Mouse (Mus musculus): ENCODE data around the gene Hopx. TPM values are rescaled to one million over a fixed set of nuclear protein-coding genes. Genes with fewer than 3 reads are reported as not detected.

Gene Hopx
- total RNA-seq (2021) = 100 to 1,000 TPM; 496 to 513 TPM
- long read RNA-seq, experiment 1, transcript Hopx-202 (3 exons, 1,113 nt) = major isoform, 463 of 863 reads
- long read RNA-seq, experiment 1, transcript Hopx-203 (2 exons, 1,217 nt) = minor isoform, 52 of 863 reads
- long read RNA-seq, experiment 1, transcript Hopx-201 (3 exons, 1,261 nt) = minor isoform, 325 of 863 reads
- long read RNA-seq, experiment 1, partial matches to known transcripts = 0 of 863 reads
- long read RNA-seq, experiment 1, other reads (novel, unspliced or antisense) = 23 of 863 reads
- long read RNA-seq, experiment 2, transcript Hopx-201 (3 exons, 1,261 nt) = minor isoform, 253 of 656 reads
- long read RNA-seq, experiment 2, transcript Hopx-203 (2 exons, 1,217 nt) = minor isoform, 32 of 656 reads
- long read RNA-seq, experiment 2, transcript Hopx-202 (3 exons, 1,113 nt) = major isoform, 352 of 656 reads
- long read RNA-seq, experiment 2, partial matches to known transcripts = 0 of 656 reads
- long read RNA-seq, experiment 2, other reads (novel, unspliced or antisense) = 19 of 656 reads

GRCm38 (mm10) chr5:77114817-77115731, at the start of gene Hopx:
Gene Hopx, minus strand, starts transcription at chr5:77115121.
- intact Hi-C loops (cut with DNase I) = no loop called here
- DNase-seq = peak; percentile 87

DNA sequence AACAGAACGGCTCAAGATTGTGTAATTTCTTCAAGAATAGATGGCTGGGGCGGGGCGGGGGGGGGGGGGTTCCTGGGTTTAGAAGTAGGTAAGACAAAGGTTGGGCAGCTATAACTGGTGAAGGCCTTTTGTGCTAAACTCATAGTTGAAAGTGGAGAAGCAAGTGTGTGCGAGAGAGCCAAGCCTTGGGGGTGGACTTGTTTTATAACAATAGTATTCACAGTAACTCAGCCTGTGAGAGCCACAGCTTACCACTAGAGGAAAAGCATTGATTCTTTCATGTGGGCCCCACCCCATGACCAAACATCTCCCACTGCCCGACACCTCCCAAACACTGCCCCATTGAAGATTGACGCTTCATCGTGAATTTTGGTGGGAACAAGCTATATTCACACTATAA, 48.7 kb upstream of the Hopx start:
- intact Hi-C loops (cut with DNase I) = no loop called here
- no peak for DNase-seq

- intact Hi-C loops (cut with DNase I) = no loop called here
These were observed 47.6 kb upstream of the Hopx start for GRCm38 (mm10) chr5:77162566-77162965.

DNA sequence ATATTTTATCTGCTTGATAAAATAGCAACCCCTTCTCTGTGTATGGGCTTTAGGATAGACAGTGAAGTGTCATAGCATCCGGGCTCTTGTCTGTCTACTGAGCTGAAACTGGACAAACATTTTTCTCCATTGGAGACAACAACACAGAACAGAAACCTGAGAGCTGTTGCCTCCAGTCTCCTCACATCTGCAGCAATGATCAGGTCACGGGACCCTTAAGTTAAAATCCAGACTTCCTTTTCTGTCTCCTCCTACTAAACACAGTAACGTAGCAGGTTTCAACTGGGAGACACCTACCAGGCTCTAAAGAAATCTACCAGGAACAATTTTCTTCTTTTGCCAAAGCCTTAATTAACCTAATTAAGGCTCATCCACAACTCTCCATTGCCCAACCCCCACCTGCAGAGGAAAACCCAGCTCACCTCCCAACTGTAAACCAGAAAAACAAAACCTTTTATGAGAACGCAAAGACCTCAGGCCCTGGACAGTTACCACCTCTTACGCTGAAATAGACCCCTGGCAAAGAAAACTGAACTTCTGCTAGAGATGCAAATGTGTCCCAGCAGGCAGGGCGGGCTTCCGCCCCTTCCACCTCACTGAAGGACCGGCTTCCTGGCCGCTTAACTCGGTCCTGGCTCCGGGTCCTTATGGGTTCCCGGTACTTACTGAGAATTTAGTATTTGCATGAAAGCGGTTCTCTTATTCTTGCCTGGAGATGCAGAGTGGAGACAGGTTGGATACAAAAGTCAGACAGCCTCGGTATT, 43.0 kb upstream of the Hopx start:
- peak in 1 of 2 experiments; percentile 15 for DNase-seq

More at GRCm38 (mm10) chr5:77162566-77162965, 47.6 kb upstream of the Hopx start:
- DNase-seq = no peak

GRCm38 (mm10) chr5:77156938-77157337, 42.0 kb upstream of the Hopx start:
- intact Hi-C loops (cut with DNase I) = no loop called here
- no peak for DNase-seq

More for the DNA sequence above, 43.0 kb upstream of the Hopx start:
- intact Hi-C loops (cut with DNase I) = no loop called here

DNA sequence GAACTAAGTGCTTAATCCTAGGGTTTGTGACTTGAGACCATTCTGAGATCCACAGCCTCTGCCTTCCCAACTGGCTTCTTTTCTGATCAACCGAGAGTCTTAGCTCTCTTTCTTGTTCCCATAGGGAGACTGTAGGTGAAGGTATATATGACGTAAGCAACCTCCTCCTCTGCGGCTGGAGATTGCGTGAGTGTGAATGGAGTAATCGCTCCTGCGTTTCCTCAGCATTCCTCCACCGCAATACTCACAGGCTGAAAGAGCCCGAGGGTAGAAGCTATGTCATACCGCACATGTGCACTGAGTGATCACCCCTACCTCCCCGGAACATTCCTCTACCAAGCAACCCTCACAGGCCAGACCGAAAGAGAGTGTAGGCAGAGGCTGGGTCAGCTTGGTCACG, 40.6 kb upstream of the Hopx start:
- intact Hi-C loops (cut with DNase I) = no loop called here
- no peak for DNase-seq

DNA sequence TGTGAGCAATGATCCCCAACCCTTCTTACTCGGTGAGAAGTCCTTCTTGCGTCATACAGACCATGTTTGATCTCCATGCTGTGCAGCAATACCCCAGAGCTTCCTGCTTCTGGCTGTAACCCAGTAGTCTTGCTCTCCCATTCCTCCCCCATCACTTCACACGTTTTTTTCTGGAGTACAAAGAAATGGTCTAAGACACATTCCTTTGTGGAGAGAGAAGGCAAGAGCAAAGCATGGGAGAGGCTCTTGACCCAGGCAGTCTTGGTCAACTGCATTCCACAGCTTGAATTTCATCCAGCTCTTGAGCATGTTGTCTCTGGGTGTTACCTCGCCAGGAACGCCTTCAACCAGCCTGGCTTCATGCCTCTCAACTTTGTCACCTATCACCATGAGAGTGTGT, 39.9 kb upstream of the Hopx start:
- no peak for DNase-seq
- intact Hi-C loops (cut with DNase I) = no loop called here

DNA sequence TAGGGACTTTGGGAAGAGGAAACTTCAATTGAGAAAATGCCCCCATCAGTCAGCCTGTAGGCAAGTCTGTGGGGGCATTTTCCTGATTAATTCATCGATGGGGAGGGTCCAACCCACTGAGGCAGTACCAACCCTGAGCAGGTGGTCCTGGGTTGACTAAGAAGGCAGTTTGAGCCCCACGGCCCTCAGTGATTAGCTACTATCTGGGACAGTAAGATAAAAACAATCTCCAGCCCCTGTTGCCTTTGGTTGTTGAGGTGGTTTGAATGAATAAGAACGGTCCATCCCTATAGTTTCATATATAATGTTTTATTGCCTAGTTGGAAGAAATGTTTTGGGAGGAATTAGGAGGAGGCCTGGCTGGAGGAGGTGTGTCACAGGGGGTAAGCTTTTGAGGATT, 36.8 kb upstream of the Hopx start:
- intact Hi-C loops (cut with DNase I) = no loop called here
- DNase-seq = no peak

- intact Hi-C loops (cut with DNase I) = no loop called here
- peak in 1 of 2 experiments; percentile 11 for DNase-seq
These were observed 36.2 kb upstream of the Hopx start for GRCm38 (mm10) chr5:77151075-77151474.

DNA sequence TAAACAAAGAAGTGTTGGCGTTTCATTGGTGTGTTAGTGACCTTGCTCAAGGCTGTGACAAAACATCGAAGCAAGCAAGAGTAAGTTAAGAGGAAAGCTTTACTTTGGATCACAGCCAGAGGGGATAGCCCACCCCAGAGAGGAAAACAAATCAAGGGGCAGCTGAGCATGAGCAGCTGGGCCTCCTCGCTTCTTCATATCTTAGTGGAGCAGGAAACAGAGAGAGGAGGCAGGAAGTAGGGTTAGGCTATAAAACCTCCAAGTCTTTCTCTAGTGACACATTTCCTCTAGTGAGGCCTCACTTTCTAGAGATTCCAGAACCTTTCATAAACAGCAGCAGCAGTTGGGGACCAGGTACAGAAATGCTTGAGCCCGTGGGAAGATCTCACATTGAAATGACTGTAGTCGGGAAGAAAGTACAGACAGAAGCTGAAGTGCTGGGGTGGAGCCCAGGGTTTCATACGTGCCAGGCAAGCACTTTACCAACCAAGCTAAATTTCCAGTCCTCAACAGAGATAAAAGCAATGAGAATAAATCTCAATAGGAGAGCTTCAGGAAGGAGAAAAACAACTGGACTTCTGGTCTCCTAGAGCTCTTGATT, 33.2 kb upstream of the Hopx start:
- no peak for DNase-seq
- intact Hi-C loops (cut with DNase I) = no loop called here

- intact Hi-C loops (cut with DNase I) = no loop called here
- DNase-seq = no peak
These were observed 31.7 kb upstream of the Hopx start for GRCm38 (mm10) chr5:77146459-77147170.

GRCm38 (mm10) chr5:77144647-77145046, 29.7 kb upstream of the Hopx start:
- intact Hi-C loops (cut with DNase I) = no loop called here
- DNase-seq = no peak

GRCm38 (mm10) chr5:77143076-77143475, 28.2 kb upstream of the Hopx start:
- DNase-seq = peak; percentile 30 to 55
- intact Hi-C loops (cut with DNase I) = no loop called here

- intact Hi-C loops (cut with DNase I) = no loop called here
These were observed 26.4 kb upstream of the Hopx start for GRCm38 (mm10) chr5:77141336-77141735.

GRCm38 (mm10) chr5:77140861-77141260, 25.9 kb upstream of the Hopx start:
- no peak for DNase-seq
- intact Hi-C loops (cut with DNase I) = no loop called here

More at GRCm38 (mm10) chr5:77141336-77141735, 26.4 kb upstream of the Hopx start:
- no peak for DNase-seq

DNA sequence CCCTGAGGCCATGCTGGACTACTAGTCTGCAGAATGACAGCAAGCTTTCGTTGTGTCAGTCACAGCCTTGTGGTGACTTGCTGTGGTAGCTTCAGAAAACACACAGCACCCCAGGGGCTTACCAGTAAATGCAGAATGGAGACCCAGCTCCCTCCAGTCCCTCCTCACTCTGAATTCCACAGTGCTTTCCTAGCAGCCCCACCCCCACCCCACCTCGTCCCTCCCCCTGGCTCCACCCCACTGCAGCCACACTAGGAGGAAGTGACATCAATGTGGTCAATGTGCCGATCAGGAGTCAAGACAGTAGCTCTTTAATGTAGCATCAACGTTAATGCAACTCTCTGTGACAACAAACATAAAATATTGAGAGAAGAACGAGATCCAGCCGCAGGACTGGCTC, 25.2 kb upstream of the Hopx start:
- DNase-seq = no peak
- intact Hi-C loops (cut with DNase I) = no loop called here

GRCm38 (mm10) chr5:77137701-77138265, 22.9 kb upstream of the Hopx start:
- peak; percentile 27 to 50 for DNase-seq
- intact Hi-C loops (cut with DNase I) = no loop called here

GRCm38 (mm10) chr5:77136684-77137224, 21.8 kb upstream of the Hopx start:
- intact Hi-C loops (cut with DNase I) = no loop called here
- no peak for DNase-seq

DNA sequence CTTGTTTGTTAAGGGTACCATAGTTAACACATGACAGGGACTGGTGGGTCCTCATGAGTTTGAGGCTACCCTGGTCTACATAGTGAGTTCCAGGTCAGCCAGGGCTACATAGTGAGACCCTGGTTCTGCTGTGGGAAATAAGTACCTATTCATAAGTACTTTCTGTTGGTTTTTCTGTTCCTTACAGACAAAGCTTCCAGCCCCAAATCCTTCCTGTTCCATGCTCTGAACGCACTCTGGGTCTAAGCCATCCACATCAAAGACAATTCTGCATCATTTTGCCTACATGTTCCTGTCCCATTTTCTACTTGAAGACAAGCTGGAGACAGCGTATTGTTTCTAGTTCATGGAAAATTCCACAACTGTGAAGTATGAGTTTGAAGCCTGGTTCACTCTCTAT, 20.0 kb upstream of the Hopx start:
- no peak for DNase-seq
- intact Hi-C loops (cut with DNase I) = no loop called here
